Mouse (Mus musculus) embryonic fibroblast, embryonic 13.5 days (primary cell): ENCODE results near the gene Id2. TPM values are rescaled to one million over a fixed set of nuclear protein-coding genes. Genes with fewer than 3 reads are reported as not detected.

Experiments
- H3K27ac ChIP-seq: 2 replicates; pipeline ENCODE4 v1.5.1; 2012; ENCODE audit warnings: low read length, control low read depth, inconsistent platforms; ENCODE audit not compliant: insufficient read depth
- H3K4me1 ChIP-seq: 2 replicates; pipeline ENCODE4 v1.6.1; 2011; ENCODE audit warnings: low read length; ENCODE audit not compliant: control insufficient read depth, insufficient read depth
- H3K4me3 ChIP-seq: 2 replicates; pipeline ENCODE4 v1.5.1; 2011; ENCODE audit warnings: mild to moderate bottlenecking, control low read depth, low read length; ENCODE audit not compliant: insufficient read depth
- CTCF ChIP-seq: IDR thresholded peaks from 2 replicates; pipeline ENCODE4 v1.5.1; 2011; ENCODE audit warnings: mild to moderate bottlenecking, control low read depth, low read length, moderate library complexity, borderline replicate concordance; ENCODE audit not compliant: insufficient read depth
- POLR2A ChIP-seq: IDR thresholded peaks from 2 replicates; pipeline ENCODE4 v1.6.1; 2011; ENCODE audit warnings: low read depth, mild to moderate bottlenecking, control low read depth, low read length, moderate library complexity
- polyA plus RNA-seq: library from polyadenylated mRNA; stranded (reverse); fragments of >200 nt; gene quantifications from 2 replicates; pipeline ENCODE4 v1.2.4, GENCODE M21; 2011; ENCODE audit warnings: low read depth; ENCODE audit not compliant: missing spikeins, insufficient read length

Gene Id2
- polyA plus RNA-seq, 1 experiment = 73.0 TPM

DNA sequence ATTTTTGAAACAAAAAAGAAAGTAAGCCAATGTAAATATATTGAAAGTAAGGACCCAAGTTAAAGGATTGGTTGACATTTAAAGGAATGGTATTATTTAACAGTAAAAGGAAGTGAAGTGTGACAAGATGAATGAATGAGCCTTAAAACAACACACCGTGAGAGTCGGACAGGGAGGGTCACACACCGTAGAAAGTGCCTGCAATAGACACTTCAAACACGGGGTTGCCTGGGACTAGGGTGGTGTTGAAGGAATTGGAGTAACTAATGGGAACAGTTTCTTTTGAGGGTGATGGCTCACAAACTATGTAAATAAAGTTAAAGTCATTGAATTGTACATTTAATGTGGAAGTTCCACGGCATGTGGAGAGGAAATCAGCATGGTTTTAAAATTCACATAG is 47.7 kb downstream of the Id2 start:
- no peaks in the 10 kb centered on the region for H3K4me1 ChIP-seq
- TF ChIP-seq CTCF (no peak), POLR2A (no peak)
- no peak overlapping the region for H3K27ac ChIP-seq
- H3K4me3 ChIP-seq = no peak overlapping the region

DNA sequence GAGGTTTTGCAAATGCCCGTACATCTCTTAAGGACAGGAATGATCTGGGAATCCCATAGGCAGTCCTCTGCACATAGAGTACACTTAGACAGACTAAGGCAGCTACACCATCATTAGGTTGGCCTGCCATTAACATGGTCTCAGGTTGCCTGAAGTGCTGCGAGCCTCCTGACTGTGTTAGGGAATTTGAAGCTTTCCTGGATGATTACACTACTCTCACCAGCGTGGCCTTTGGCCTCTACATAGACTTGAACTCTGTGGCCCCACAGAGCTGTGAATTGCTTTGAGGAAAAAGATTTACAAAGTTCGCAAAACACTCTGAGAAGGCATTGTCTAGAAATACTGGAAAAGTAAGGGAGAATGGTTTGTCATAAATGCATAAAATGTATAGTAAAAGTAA is 52.4 kb downstream of the Id2 start:
- Histone ChIP-seq H3K4me3 (no peak overlapping the region), H3K4me1 (no peaks in the 10 kb centered on the region), H3K27ac (no peak overlapping the region)
- TF ChIP-seq POLR2A = no peak

DNA sequence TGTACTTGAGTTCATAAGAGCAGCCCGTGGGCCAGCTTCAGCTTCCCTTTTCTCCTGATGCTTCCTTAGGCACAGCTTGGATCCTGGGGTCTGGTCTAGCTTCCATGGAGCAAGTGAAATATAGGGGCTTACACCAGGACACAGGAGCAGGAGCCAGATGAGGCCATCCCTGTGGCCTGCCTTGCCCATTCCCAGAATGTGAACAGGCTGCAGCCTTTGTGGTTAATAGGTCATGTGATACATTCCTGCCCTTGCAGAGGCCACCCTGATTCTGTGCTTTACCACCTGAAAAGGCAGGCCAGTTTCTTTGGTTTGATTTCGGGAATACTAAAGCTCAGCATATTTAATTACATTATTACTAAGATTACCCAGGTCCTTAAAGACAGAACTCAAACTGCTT is 52.9 kb downstream of the Id2 start:
- no peaks in the 10 kb centered on the region for H3K4me1 ChIP-seq
- no peak overlapping the region for H3K27ac ChIP-seq
- no peak overlapping the region for H3K4me3 ChIP-seq
- no peak for TF ChIP-seq CTCF
- no peak for TF ChIP-seq POLR2A

Other genes starting within 250 kb of the Id2 start
- 85.7 and 96.4 TPM in 2 replicates for gene Kidins220, start 122.2 kb downstream of the Id2 start, polyA plus RNA-seq